Mouse (Mus musculus): ENCODE data around the gene Hhipl1.

DNA sequence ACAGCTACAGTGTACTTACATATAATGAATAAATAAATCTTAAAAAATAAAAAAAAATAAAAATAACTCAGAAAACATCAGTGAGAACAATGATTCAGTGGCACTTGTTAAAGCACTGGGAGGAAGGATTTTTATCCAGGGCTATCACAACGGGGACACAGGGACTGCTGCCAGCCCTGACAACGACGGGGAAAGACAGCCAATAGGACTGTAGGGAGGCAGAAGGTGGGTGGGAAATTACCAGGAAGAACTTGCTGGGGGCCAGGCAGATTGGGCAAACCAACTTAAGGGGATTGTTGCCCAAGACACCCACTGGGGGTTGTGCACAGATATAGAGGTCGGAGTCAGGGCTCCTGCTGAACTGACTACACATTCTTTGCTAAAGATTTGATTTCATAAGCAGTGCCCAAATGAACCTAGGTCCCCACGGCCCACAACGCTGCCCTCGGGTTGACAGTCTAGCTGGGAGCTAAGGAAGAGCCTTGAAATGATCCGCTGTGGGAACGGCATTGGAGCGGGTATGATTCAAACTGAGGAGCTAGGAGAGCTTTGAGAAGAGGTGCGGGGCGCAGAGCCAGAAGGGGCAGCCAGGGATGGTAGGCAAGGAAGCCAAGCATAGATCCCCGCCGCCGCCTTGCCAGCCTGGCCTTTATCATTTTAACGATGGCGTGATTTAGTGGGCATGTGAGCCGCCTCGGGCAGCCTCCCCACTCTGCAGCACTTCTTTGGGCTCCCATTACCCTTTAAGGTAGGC, 17.8 kb upstream of the Hhipl1 start:
- no peak for TF ChIP-seq CTCF (IDR thresholded peaks at IDR 0.05; ENCODE audit: control insufficient read depth, insufficient read depth, insufficient read length)
- TF ChIP-seq MAX (IDR thresholded peaks at IDR 0.05), result no peak
- TF ChIP-seq USF1 (IDR thresholded peaks at IDR 0.05; ENCODE audit: low read depth), result no peak
